Mouse (Mus musculus) olfactory bulb, adult 2 months (tissue): ENCODE data around the gene Elovl6.

Experiments used
- CTCF ChIP-seq: fragments of 200-500 bp; IDR thresholded peaks from 2 replicates; pipeline ENCODE4 v1.5.1; 2012; ENCODE audit warnings: low read depth, mild to moderate bottlenecking, low read length, moderate library complexity; ENCODE audit not compliant: insufficient read depth
- POLR2A ChIP-seq: fragments of 200-500 bp; IDR thresholded peaks from 2 replicates; pipeline ENCODE4 v1.6.1; 2012; ENCODE audit warnings: mild to moderate bottlenecking, low read depth, low read length, moderate library complexity; ENCODE audit not compliant: insufficient read depth

GRCm38 (mm10) chr3:129494123-129494522, 38.0 kb upstream of the Elovl6 start:
- no peak for TF ChIP-seq CTCF
- TF ChIP-seq POLR2A, result no peak
